Mouse (Mus musculus): ENCODE data around the gene Nup133.

Nup133 gene

DNA sequence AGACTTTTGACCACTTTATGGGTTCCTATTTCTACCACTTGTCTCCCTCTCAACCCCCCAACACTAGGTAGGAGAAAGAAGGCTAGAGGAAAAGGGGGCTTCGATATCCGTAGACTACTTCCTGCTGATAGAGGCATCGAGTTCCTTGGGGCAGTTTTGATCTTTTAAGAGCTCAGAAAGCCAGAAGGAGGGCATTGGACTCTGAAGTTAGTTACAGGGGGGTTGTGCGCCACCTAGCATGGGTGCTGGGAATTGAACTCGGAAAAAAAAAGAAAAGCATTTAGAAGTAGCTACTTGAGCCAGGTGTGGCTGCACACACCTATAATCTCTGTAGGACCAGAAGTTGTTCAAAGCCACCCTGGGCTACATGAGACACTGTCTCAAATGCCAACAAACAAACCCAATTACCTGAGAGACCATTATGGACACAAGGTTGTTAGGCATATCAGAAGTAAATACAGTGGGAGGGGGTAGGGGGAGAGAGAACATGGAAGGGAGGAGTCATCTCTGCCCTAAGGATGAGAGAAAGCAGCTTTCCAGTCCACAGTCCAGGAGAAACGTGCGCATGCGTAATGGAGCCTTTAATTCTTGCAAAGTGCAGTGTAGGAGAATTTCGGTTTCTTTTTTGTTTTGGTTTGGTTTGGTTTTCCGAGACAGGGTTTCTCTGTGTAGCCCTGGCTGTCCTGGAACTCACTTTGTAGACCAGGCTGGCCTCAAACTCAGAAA, 1.2 kb upstream of the Nup133 start:
- DNase-seq: peak; percentile 28

DNA sequence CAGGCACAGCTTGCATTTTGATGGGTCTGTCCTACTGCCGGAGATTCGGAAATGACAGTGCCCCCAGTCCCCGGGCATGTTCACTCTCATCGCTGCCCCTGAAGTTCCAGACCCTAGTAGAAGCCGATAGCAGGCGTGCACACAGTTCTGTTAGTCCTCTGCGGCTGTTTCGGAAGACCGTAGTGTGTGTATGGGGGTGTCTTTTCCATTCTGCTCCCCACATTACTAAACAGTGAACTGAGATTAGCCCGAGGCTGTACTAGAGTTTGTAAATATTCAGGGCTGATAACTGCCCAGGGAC, 571 bp upstream of the Nup133 start:
- no peak for DNase-seq

DNA sequence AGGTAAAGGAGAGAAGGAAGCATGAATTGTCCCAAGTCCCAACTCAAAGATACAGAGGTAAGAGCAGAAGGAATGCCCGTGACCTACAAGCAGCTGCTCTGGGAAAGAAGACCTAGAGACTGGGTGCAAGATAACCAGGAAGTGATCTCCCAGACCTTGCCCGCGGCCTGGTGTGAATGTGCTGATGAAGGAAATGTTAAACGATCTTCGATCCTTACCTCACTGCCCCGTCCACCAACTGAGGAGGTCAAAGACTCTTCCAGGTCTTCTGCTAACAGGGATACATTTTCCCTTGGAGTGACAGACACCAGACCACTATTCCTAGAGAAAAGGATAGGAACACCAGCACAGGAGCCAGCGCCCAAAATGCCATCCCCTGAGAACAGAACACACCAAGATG, 20.0 kb downstream of the Nup133 start:
- DNase-seq: no peak

DNA sequence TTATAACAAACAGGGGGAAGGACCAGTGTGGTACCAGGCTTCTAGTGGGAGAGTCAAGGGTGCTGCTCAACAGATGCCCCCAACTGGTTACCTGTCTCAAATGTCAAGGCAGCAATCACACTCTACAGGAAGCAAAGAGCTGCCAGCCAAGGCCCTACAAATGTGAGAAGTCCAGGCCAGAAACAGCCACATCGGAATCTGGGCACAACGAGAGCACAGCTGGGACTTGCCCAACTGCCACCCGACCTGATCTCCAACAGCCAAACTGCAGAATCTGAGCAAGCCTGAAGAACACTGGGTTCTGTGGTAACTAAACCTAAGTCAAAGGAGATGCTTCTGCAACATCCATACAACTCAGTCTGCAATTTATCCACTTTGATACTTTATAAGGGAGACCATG, 23.4 kb downstream of the Nup133 start:
- DNase-seq: no peak

DNA sequence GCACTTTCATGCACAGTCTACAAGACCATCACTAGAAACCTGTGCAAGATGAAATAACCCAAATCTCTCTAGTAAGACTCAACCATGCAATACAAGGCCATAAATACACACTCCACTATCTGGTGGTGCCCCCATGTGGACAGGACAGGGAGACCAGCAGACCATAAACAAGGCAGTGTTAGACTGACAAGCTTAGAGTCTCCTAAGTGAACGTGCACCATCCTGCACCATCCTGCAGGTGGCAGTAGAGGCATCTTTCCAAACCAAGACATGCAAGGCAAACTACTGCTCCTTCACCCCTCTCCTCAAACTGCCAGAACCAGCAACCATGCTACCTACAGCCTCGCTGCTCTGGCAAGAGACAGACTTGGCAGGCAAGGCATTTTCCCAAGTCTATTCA, 24.3 kb downstream of the Nup133 start:
- peak; percentile 88 for DNase-seq

DNA sequence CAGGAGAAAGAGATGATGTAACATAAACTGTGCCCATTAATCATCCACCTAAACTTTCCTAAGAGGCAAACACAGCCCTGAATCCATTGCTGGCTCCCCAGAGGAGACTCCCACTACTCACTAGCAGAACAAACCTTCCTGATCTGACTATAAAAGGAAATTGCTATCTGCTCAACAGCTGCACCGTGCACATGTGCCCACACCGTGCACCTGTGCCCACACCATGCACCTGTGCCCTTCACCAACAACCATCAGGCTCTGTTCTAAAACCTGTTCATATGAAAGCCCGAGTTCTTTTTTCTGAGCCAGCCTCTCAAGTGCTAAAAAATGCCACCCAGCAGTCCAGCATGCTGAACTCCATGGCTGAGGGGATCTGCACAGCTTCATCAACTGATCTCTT, 34.4 kb downstream of the Nup133 start:
- DNase-seq: no peak

DNA sequence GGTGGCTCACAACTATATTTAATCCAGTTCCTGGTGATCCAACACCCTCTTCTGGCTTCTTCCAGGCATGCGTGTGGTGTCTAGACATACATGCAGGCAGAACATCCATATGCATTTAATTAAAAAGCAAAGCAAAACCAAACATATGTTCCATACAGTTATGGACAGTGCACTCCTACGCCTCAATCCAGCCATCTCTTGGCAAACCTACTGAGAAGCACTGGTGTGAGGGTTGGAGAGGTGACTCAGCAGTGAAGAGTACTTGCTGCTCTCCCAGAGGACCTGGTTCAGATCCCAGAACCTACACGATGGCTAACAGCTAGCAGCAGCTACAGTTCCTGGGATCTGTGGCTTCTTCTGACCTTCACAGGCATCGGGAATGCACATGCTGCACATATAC, 36.8 kb downstream of the Nup133 start:
- peak; percentile 73 for DNase-seq

DNA sequence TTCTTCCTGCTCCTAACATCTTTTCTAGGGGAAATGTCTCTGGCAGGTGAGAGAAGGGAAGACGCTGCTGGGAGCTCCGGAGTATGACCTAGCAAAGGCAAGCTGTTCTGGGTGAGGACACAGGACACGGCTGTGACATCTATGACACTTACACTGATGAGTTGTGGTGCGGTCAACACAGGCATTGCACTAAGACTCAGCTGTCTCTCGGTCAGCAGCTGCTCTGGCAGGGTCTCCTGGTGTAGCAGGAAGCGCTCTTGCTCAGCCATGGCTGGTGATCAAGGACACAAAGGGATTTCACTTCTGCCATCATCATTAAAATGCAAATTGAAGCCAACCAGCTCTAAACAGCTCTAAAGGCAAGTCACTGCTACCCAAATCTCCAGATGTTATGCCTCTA, 41.5 kb downstream of the Nup133 start:
- DNase-seq: no peak

DNA sequence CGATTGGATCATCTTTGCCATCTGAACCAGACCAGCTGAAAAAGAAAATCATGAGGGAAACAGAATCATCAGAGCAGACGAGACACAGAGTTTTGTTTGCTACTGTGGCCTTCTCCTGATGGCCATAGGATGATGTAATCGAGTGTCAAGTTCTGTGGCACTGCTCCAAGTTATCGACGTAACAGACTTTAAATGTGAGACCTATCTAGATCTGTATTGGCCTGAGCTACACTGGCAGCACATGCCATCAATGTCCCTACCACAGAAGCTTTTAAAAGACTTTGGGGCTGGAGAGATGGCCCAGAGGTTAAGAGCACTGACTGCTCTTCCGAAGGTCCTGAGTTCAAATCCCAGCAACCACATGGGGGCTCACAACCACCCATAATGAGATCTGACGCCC, 46.4 kb downstream of the Nup133 start:
- DNase-seq: no peak

DNA sequence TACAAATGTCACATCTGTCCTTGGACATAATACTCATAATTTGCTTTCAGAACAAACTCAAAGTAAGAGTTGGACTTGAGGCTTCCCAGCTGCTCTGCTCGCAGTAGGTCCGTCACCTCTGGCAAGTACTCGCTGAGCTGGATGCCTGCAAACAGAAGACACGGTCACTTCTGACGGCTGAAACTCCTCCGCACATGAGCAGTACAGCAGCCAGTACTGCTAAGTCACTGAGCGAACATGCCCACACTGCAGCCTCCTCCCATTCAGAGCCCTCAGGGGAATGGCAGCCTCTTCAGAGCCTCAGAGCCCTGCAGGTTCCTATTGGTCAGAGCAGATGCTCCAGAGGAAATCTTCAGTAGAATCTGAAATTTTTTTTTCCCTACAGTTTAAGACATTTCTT, 49.7 kb downstream of the Nup133 start:
- peak; percentile 68 for DNase-seq

DNA sequence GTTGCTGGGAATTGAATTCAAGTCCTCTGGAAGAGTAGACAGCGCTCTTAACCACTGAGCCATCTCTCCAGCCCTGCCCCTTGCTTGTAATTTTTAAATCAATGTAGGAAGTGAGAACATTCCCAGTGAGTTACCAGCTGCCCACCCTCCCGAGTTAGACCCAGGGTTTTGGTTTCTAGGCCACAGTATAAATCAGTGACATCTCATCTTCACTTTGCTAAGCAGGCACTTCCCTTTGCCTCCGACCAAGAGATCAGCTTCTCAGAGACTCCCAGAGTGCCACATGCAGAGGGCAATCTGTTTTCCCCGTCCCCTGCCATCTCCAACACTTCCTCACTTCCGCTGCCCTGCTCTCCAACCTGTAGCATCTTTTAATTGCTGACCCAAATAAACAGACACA, 50.5 kb downstream of the Nup133 start:
- DNase-seq: no peak

DNA sequence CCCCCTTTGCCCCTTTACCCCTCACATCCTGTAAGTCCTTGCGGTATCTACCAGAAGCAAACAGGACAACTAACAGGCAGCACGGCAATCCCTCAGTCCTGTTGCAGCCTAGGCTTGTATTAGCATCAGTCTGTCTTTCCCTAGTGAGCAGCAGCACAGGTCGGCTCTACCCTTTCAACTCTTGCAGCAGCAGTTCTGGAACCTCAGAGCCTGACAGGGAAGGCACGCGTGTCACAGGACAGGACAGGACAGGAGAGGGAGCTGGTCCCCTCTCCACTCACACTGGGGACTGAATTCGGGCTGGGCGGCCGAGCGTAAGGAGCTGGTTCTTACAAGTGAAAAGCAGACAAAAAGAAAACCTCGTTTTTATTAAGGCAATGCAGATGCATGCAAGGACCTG, 52.3 kb downstream of the Nup133 start:
- no peak for DNase-seq

DNA sequence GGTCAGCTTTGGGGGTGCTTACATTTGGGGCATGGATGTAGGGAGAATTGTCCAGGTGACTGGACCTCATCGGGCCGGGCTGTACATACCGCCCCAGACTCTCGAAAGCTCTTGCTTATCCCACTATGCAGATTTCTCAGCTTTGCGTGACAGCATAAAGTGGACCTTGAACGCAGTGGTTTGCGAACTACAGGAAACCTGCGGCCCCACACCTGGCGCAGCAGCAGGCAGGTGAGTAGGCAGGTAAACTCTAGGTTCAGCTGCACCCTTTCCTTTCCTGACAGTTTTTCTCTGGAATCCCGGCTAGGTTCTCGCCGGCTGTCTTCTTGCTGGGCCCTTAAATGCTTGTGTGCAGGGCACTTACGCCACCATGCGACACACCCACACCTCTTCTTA, 52.7 kb downstream of the Nup133 start:
- DNase-seq: no peak

DNA sequence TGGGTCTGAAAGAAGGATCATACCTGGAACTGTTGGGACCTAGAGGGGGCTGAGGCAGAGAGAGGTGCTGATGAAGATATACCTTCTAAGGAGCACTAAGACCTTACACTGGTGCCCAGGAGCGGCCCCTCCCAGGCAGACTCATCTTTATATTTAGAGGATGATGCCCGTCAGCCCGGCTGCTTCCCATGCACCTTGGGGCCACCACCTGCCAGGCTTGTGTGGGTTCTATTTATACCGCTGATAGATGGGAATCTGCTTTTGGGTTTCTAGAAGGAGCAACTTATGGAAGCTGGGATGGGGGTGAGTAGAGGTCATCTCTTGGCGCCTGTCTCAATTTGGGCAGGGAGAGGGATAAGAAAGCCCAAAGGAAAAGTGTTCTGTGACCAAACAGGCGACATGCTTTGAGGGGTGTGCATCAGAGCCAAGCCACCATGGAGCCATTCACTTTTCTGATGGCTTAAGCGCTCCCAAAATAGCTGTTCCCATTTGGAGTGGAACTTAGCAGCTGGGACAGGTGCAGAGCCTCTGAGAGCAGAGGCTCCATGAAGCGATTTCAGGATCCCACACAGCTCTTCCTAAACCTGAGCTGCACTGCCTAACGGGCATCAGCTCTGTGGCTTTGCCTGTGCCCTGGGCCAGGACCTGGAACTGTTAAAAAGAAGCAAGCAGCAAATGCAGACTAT, 53.2 kb downstream of the Nup133 start:
- no peak for DNase-seq

DNA sequence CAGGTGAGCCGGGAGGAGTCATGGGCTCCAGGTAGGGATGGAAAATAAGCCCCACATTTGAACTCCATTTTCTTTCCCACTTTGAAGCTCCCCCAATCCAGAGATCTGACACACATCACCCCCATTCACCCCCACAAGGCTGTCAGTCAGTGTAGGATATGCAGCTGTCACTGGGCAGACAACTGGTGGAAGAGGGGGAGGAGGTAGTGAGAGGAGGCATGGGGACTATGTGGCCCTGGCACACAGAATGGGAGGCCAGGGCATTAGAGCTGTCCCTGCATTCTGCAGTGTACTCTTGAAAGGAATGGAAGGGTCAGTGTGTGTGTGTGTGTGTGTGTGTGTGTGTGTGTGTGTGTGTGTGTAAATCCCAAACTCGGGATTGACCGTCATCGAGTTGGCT, 53.8 kb downstream of the Nup133 start:
- no peak for DNase-seq

DNA sequence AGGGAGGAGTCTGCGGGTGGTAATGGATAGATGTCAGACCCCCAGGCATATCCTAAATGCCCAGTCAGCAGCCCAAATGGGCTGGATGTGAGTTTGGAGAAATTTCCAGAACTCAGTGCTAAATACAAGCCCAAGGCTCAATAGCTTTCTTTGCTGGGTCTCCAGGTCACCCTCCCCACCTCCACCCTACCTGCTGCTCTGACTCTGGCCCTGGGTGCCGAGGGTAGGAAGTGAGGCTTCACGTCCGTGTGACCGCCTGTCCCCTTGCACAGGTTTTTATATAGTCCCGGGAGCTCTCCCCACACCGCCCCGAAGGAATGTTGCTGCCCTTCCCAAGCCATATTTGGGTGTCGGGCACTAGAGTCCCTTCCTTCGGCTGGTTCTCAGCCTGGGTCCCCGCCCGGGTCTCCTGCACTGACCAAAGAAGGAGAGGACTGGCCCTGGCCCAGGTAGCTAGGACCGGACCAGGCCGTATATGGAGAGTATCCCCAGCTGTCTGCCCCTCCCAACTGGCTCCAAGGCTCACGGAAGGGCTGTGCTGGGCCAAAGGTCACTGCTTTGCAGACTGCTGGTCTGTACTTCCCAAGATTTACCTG, 54.5 kb downstream of the Nup133 start, which contains the start of gene Acta1:
TSS of gene Acta1 (minus strand) at position 250 of the 596 bp plus-strand sequence.
- DNase-seq: no peak

DNA sequence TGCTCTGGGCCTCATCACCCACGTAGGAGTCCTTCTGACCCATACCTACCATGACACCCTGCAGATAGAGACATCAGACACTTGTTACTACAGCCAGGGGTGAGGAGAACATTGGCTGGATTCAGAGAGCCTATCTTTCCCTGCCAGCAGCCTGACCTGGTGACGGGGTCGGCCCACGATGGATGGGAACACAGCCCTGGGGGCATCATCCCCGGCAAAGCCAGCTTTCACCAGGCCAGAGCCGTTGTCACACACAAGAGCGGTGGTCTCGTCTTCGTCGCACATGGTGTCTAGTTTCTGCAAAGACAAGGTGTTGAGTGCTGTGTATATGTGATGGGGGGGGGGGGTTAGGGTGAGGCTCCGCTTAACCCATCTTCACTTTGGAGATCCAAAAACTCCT, 55.7 kb downstream of the Nup133 start:
- no peak for DNase-seq

DNA sequence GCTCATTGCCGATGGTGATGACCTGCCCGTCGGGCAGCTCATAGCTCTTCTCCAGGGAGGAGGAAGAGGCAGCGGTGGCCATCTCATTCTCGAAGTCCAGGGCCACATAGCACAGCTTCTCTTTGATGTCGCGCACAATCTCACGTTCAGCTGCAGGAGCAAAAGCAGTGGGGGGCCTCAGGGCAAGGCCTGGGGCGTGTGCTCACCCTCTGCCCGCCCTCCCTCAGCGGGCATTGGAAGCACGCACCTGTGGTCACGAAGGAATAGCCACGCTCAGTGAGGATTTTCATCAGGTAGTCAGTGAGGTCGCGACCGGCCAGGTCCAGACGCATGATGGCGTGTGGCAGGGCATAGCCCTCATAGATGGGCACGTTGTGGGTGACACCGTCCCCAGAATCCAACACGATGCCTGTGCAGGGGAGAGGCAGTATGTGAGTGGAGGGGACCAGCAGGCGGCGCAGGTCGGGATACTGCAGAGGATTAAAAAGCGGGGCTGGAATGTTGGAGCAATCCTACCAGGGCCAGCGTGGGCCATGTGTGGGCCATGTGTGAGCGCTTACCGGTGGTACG, 56.4 kb downstream of the Nup133 start:
- DNase-seq: no peak

DNA sequence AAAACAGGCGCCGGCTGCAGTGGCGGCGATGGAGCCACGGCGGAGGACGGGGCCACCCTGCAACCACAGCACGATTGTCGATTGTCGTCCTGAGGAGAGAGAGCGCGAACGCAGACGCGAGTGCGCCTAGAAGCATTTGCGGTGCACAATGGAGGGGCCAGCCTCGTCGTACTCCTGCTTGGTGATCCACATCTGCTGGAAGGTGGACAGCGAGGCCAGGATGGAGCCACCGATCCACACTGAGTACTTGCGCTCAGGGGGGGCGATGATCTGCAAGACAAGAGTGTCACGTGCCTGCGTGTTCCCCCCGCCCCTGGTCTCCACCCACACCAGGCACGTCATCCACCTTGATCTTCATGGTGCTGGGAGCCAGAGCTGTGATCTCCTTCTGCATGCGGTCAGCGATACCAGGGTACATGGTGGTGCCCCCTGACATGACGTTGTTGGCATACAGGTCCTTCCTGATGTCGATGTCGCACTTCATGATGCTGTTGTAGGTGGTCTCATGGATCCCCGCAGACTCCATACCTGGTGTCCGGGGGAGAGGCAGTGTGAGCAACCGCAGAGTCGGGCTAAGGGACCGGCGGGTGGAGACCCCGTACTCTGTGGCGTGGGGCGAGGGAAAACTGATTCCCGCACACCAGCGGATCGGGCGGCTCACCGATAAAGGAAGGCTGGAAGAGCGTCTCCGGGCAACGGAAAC, 57.0 kb downstream of the Nup133 start:
- peak; percentile 90 for DNase-seq

DNA sequence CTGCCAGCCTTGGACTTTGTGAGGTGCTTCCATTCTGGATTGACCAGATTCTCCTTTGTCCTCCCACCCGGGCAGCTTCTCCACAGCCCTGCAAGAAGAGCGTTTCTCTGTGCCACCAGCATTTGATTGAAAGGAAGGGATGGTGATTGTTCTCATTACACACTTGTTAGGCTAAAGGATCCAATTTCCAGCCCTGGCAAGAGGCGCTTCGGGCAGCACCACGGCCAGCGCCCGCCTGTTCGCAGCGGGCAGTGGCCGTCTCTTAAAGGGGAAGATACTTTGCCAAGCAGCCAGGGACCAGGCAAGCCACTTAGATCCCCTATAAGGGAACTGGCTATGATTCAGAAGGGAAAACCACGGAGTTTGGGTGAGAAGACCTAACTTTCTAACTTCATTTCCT, 57.8 kb downstream of the Nup133 start:
- DNase-seq: no peak

DNA sequence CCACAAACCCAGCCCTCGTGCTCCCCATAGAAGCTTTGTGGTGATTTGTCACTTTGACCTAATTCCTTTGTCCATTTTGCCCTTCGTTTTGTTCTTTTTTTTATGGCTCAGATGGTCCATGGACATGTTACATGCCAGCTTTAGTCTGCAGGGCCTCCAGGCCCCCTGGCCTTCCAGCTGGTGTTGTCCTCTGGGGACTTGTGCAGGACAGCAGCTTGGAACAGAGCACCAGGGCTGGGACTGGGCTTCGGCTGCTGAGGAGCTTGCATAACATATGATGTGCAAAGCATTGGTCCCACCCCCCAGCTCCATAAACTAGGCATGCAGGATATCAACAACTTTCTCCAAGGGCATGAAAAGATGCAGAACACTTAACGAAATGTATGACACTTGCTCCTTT, 59.3 kb downstream of the Nup133 start:
- DNase-seq: no peak

DNA sequence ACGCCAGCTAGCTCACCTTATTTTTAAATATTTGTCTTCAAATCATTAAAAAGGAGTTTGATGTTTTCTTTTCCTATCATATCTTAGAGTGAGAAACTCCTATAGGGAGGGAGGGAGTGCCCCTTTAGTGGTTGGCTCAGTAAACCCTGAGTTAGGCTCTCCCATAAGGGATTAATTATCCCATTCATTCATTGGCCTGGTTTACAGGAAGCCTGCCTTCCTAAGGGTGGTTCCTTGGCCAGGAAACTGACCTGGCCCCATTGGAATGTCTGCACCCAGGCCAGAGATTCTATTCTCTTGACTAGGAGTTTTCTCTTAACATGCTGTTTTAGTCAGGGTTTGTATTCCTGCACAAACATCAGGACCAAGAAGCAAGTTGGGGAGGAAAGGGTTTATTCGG, 61.1 kb downstream of the Nup133 start:
- DNase-seq: no peak

DNA sequence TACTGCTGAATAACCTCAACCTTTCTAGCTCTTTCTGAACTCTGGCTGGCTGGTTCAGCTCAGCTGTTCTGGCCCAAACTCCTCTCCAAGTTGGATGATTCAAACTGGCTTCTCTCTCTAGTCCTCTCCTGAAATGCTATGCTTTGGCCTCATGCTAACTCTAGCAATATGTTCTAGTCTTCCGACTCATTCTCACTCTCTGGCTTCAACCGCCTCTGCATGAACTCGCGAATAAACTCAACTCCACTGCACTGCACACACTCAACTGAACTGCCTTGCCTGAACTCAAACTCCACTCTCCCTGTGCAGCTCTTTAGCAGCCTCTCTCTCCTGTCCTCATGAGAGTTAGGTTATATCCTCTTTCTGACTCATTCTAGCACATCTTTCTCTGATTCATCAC, 61.9 kb downstream of the Nup133 start:
- DNase-seq: peak; percentile 51
